Mouse (Mus musculus) embryonic facial prominence, embryonic 10.5 days (tissue): ENCODE measurements around the gene Ap3b1. TPM values are rescaled to one million over a fixed set of nuclear protein-coding genes. Genes with fewer than 3 reads are reported as not detected.

Experiments used
- DNase-seq: peaks from one replicate; pipeline ENCODE4 v3.0.0-alpha.2; 2017; ENCODE audit warnings: low spot score
- H3K27ac ChIP-seq: fragments of 300-500 bp; sonication (generic); replicated peaks from 2 replicates; pipeline ENCODE4 v1.5.1; 2016; ENCODE audit warnings: mild to moderate bottlenecking
- H3K27me3 ChIP-seq: fragments of 300-500 bp; sonication (generic); replicated peaks from 2 replicates; pipeline ENCODE4 v1.6.1; 2016; ENCODE audit warnings: low read depth, mild to moderate bottlenecking; ENCODE audit not compliant: poor library complexity, severe bottlenecking
- H3K36me3 ChIP-seq: fragments of 300-500 bp; sonication (generic); replicated peaks from 2 replicates; pipeline ENCODE4 v1.6.1; 2016; ENCODE audit warnings: mild to moderate bottlenecking, moderate library complexity
- H3K4me1 ChIP-seq: fragments of 300-500 bp; sonication (generic); 2 replicates; pipeline ENCODE4 v1.6.1; 2016
- H3K4me3 ChIP-seq: fragments of 300-500 bp; sonication (generic); 2 replicates; pipeline ENCODE4 v1.5.1; 2016; ENCODE audit warnings: mild to moderate bottlenecking, moderate library complexity
- H3K9me3 ChIP-seq: fragments of 300-500 bp; sonication (generic); 2 replicates; pipeline ENCODE4 v1.6.1; 2016; ENCODE audit warnings: mild to moderate bottlenecking
- WGBS: fragments of 180-500 bp; shearing (Covaris S2); methylation state at CpG from one replicate; pipeline ENCODE4 v1.1.7; 2016; 5-methylcytosine and 5-hydroxymethylcytosine counted together
- polyA plus RNA-seq: library from polyadenylated mRNA; unstranded; fragments of >200 nt; fragmentation: Nextera tagmentation; extraction: Ambion mirVana; gene quantifications from 2 replicates; pipeline ENCODE4 v1.2.1, GENCODE M21; 2016

Ap3b1 gene
- polyA plus RNA-seq, 1 experiment from 2014 or later, result 37.7 TPM

DNA sequence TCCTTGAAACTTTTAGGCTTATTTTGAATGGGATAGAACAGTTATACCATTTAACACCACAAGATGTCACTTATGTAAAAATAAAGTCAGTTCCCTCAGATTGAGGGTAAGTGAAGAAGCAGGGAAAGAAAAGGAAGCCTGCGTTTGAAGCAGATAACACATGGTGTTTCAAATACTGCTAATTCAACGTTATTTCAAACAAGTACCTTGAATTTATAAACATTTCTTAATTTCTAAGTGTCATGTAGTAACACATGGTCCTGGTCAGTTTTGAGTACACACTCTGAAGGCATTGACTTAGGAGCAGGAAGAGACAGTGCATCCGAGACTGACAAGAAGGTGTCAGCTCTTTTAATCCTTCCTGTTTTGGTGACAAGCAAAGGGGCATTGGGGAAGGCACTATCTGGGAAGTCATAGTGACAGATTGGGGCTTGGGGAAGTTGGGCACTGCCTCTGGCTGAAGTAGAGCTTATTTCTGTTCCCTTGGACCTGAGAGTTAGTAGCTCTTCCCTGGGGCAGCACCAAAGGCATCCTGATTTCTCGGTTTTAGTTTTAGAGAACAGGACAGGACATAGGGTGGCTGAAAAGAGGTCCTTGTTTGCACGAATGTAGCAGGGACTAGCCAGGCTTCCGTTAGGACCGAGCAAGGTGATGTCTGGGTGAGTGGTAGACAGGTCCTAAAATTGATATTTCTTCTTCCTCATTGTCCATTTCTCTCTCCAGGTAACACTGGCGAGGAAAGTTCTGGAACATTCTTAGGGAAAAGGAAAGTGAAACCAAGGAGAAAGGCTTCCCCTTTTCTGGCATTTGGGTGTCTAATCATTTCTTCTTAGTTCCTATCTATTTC lies 23.3 kb downstream of the Ap3b1 start:
- Histone ChIP-seq H3K4me1 (peaks cover 15% of the 10 kb centered on the region), H3K4me3 (no peak overlapping the region), H3K27me3 (no peaks in the 10 kb centered on the region), H3K9me3 (no peaks in the 10 kb centered on the region), H3K36me3 (no peaks in the 10 kb centered on the region), H3K27ac (no peak overlapping the region)
- WGBS, result 74% methylated on average over 8 of the region's 8 CpGs
- no peak for DNase-seq

DNA sequence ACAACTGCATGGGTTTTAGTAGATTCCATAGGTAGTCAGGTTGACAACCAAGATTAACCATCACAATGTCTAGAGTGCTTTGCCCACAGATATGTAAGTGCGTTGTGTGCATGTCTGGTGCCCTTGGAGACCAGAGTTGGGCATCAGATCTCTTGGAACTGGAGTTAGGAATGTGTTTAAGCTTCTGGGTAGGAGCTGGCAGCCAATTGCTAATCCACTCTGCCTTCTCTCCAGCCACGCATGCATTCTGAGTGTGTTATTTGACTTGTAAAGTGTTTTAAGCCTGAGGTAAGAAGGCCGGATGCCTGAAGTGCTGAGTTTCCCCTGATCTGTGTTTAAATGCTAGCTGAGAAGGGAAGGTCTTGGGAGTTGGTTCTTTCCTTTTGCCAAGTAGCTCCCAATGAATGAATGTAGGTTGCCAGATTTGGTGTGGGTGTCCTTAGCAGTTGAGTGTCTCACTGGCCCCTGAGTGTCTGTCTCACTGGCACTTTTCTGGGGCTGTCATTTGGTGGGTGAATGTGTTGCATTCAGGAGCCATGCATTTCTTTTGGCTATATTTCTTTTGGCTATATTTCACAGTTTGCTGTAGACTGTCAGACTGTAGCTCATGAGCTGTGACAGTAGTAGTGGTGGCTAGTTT lies 26.3 kb downstream of the Ap3b1 start:
- H3K4me1 ChIP-seq, result peaks cover 15% of the 10 kb centered on the region
- H3K4me3 ChIP-seq, result no peak overlapping the region
- no peaks in the 10 kb centered on the region for H3K36me3 ChIP-seq
- H3K27ac ChIP-seq, result no peak overlapping the region
- 89% methylated on average over 3 of the region's 3 CpGs for WGBS
- no peaks in the 10 kb centered on the region for H3K9me3 ChIP-seq
- DNase-seq, result no peak
- H3K27me3 ChIP-seq, result no peaks in the 10 kb centered on the region

GRCm38 (mm10) chr13:94388566-94388965 lies 29.8 kb downstream of the Ap3b1 start:
- Histone ChIP-seq H3K4me1 (peaks cover 20% of the 10 kb centered on the region), H3K9me3 (no peaks in the 10 kb centered on the region), H3K27ac (no peak overlapping the region), H3K4me3 (no peak overlapping the region), H3K27me3 (no peaks in the 10 kb centered on the region), H3K36me3 (peaks cover 17% of the 10 kb centered on the region)
- WGBS, result 87% methylated on average over 3 of the region's 3 CpGs
- DNase-seq, result no peak

- 93% methylated on average over 2 of the region's 2 CpGs for WGBS
- Histone ChIP-seq H3K27me3 (no peaks in the 10 kb centered on the region), H3K4me1 (peaks cover 20% of the 10 kb centered on the region), H3K27ac (no peak overlapping the region), H3K9me3 (no peaks in the 10 kb centered on the region), H3K4me3 (no peak overlapping the region), H3K36me3 (peaks cover 20% of the 10 kb centered on the region)
- DNase-seq, result no peak
Measured at GRCm38 (mm10) chr13:94389541-94389940, 30.8 kb downstream of the Ap3b1 start.

DNA sequence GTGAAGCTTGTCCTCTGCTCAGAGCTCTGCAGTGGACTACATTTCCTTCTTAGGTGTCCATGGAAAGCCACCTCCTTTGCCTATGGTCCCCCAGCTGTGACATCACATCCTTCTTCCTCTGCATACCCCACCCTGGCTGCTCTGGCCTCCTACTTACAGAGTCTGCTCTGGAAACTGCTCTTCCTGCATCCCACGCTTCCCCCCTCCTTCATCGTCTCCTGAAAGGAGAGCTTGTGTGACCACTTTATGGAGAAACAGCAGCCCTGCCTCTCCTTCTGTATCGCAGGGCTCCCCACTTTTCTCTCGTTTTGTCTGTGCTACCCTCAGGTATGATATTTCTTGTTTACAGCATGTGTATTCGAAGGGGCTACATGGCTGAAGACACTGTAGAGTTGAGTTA lies 33.5 kb downstream of the Ap3b1 start:
- H3K4me3 ChIP-seq, result no peak overlapping the region
- WGBS, result 90% methylated on average over 5 of the region's 5 CpGs
- no peak overlapping the region for H3K27ac ChIP-seq
- DNase-seq, result no peak
- H3K27me3 ChIP-seq, result no peaks in the 10 kb centered on the region
- peaks cover 48% of the 10 kb centered on the region for H3K36me3 ChIP-seq
- H3K4me1 ChIP-seq, result peaks cover 20% of the 10 kb centered on the region
- H3K9me3 ChIP-seq, result no peaks in the 10 kb centered on the region

- Histone ChIP-seq H3K36me3 (peaks cover 53% of the 10 kb centered on the region), H3K4me3 (no peak overlapping the region), H3K9me3 (no peaks in the 10 kb centered on the region), H3K27me3 (no peaks in the 10 kb centered on the region), H3K27ac (no peak overlapping the region), H3K4me1 (peaks cover 11% of the 10 kb centered on the region)
- WGBS, result 81% methylated on average over 9 of the region's 9 CpGs
- DNase-seq, result no peak
Measured at GRCm38 (mm10) chr13:94394486-94394885, 35.7 kb downstream of the Ap3b1 start.

DNA sequence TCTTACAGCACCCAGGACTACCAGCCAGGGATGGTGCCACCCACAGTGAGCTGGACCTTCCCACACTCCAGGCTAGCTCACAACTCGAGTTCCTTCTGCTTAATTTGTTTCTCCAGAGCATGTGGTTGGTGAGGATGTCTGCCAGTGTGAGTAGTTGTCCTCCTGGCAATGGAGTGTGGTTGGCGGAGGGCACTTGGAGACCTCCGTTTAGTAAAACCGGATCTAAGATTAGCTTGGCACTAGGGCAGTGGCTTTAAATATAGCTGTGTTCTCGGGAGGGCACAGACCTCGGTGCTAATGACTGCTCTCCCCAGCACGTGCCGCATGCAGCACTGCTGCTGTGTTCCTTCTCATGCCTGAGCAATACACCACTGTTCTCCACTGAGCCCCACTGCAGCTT lies 37.0 kb downstream of the Ap3b1 start:
- no peak for DNase-seq
- Histone ChIP-seq H3K27me3 (no peaks in the 10 kb centered on the region), H3K36me3 (peaks cover 53% of the 10 kb centered on the region)

GRCm38 (mm10) chr13:94396392-94396920 lies 37.7 kb downstream of the Ap3b1 start:
- H3K36me3 ChIP-seq, result peaks cover 53% of the 10 kb centered on the region
- H3K27ac ChIP-seq, result no peak overlapping the region
- no peak for DNase-seq
- H3K27me3 ChIP-seq, result no peaks in the 10 kb centered on the region
- no peak overlapping the region for H3K4me3 ChIP-seq
- WGBS, result 92% methylated on average over 10 of the region's 10 CpGs
- H3K9me3 ChIP-seq, result no peaks in the 10 kb centered on the region
- H3K4me1 ChIP-seq, result no peaks in the 10 kb centered on the region

More for the DNA sequence above, 37.0 kb downstream of the Ap3b1 start:
- no peak overlapping the region for H3K27ac ChIP-seq
- no peaks in the 10 kb centered on the region for H3K9me3 ChIP-seq
- no peaks in the 10 kb centered on the region for H3K4me1 ChIP-seq
- WGBS, result 91% methylated on average over 8 of the region's 8 CpGs
- H3K4me3 ChIP-seq, result no peak overlapping the region

DNA sequence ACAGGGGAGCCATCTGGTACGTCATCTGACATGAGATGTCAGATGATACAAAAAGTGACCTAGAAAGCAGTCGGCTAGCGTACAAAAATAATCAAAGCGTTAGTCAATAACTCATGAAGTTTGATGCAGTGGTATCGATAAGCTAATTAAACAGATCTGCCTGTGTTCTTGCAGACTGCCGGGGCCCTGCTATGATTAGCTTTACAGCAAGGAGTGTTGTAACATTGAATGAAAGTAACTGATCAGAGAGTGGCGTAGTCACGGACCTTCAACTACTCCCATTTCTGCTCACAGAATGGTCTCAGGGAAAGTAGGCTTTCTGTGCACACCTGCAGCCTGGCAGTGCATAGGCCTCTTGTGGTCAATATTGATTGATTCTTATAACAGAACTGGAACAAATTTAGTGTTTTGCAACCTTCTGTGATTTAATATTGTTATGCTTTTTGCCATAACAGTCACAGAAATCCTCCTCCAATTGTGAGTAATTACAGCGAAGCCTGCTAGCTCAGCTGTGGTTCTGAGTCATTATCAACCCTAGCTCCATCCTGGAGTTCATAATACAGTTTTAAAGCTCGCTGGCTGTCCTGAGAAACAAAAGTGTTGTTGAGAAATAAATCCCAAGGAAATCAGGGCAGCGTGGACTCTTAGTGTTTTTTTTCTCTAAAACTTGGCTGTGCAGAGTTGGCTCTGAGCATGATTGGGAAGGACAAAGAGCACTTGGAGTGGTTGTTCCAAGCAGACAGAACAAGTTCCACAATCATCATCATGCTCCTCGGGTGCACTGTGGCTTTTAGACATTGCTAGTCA lies 40.0 kb downstream of the Ap3b1 start:
- Histone ChIP-seq H3K4me1 (no peaks in the 10 kb centered on the region), H3K27me3 (no peaks in the 10 kb centered on the region), H3K27ac (no peak overlapping the region), H3K36me3 (peaks cover 41% of the 10 kb centered on the region), H3K4me3 (no peak overlapping the region), H3K9me3 (no peaks in the 10 kb centered on the region)
- DNase-seq, result no peak
- 93% methylated on average over 12 of the region's 12 CpGs for WGBS

DNA sequence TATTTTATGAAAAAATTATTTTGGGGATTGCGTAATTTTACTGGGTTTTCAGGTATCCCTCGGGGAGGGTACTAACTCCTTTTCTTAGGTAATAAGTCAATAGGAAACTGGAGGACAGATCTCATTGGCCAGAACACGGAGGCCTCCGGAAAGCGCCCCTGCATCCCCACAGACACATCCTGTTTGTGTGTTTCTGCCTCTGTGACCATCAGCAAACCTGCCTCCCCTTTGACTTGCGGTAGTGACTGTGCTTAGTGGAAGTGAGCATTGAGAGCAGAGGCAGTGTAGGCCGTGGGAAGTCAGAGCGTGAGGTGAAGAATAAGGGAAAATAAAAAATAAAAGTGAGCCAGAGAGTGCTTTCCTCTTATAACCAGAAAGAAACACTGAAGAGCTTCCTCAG lies 41.7 kb downstream of the Ap3b1 start:
- H3K4me3 ChIP-seq, result no peak overlapping the region
- no peak overlapping the region for H3K27ac ChIP-seq
- peaks cover 47% of the 10 kb centered on the region for H3K36me3 ChIP-seq
- 90% methylated on average over 8 of the region's 8 CpGs for WGBS
- DNase-seq, result no peak
- no peaks in the 10 kb centered on the region for H3K27me3 ChIP-seq
- H3K4me1 ChIP-seq, result no peaks in the 10 kb centered on the region
- no peaks in the 10 kb centered on the region for H3K9me3 ChIP-seq

DNA sequence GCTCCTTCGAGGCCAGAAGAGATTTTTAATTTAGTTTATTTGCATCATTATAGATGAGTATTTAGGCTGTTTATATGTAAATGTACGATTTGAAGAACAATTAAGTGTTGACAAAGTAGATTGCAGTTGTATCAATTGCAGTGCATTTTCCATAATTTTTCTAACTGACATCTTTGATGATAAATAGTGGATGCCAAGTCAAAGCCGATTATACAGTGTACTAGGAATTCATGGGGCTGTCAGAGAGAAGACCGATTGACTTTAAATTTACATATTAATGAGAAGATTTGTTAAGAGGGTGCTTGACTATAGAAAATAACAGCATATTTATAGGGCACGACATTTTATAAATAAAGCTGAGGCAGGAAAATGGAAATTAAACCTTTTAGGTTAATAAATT lies 64.8 kb downstream of the Ap3b1 start:
- H3K27me3 ChIP-seq, result no peaks in the 10 kb centered on the region
- no peaks in the 10 kb centered on the region for H3K4me1 ChIP-seq
- H3K4me3 ChIP-seq, result no peak overlapping the region
- no peak overlapping the region for H3K27ac ChIP-seq
- no peaks in the 10 kb centered on the region for H3K9me3 ChIP-seq
- peaks cover 20% of the 10 kb centered on the region for H3K36me3 ChIP-seq
- 91% methylated on average over 5 of the region's 5 CpGs for WGBS
- no peak for DNase-seq

DNA sequence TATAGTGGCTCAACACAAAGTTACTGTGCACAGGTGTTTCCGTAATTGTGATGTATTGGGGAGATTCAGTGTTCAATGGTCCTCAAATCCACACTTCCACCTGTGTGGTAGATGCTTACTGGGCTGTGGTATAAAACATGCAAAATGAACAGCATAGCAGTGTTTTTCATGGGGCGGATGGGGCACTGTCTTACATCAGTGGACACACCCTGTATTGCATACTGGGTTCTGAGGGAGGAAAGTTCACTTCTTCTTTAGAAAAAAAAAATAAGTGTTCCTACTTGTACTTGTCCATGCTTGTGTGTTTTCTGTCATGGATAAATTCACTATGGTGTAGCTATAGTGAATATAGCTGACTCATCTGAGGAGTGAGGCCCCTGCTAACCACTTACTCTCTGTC lies 70.8 kb downstream of the Ap3b1 start:
- H3K27ac ChIP-seq, result no peak overlapping the region
- H3K27me3 ChIP-seq, result no peaks in the 10 kb centered on the region
- H3K36me3 ChIP-seq, result peaks cover 41% of the 10 kb centered on the region
- H3K4me3 ChIP-seq, result no peak overlapping the region
- WGBS, result 91% methylated on average over 2 of the region's 2 CpGs
- DNase-seq, result no peak
- no peaks in the 10 kb centered on the region; the same call in 1 of the 2 replicates for H3K4me1 ChIP-seq
- peaks cover 4% of the 10 kb centered on the region; the same call in 1 of the 2 replicates for H3K9me3 ChIP-seq
